In the genomic region with DNA sequence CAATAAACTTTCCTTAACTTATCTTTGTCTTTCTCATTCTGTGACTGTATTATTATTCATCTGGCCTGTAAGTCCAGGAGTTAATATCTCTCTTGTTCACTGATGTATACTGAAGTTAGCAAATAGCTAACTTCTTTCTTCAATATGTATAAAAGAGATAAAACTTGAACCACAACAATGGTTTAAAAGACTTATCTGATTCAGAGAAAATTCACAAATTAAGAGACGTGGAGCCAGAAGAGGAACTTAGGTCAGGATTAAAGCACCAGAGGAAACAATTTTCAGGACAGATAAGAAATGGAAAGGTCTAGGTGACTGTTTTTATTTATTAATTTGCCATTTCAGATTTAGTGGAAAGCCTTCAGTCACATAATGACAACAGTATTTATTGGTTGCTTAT, we compare ENCODE assay signal across 26 mouse cellular contexts.
"Had no signal": no experiment of that assay in that cellular context is flagged by ENCODE, and none has a peak within 500 bp of the region (broad histone marks: within the 10 kb centered on the region; RNA-seq: fewer than 3 reads in every experiment).

No protein-coding gene starts in this region.

- H3K9me3 ChIP-seq: embryonic facial prominence, embryonic 10.5 days; embryonic facial prominence, embryonic 12.5 days; embryonic facial prominence, embryonic 13.5 days; embryonic facial prominence, embryonic 15.5 days; forebrain, embryonic 10.5 days; forebrain, embryonic 12.5 days; forebrain, embryonic 13.5 days; forebrain, embryonic 15.5 days had no signal

- DNase-seq: cerebellum, adult 9-10 months; cerebellum, adult 9-11 months; cerebellum, postnatal 14 days; cerebellum, postnatal 25 days; cerebellum, postnatal 36 days; embryo, embryonic 11 days; forebrain, postnatal 0 days; gastrocnemius, adult 2 months; gastrocnemius, postnatal 10 days; gastrocnemius, postnatal 14 days; gastrocnemius, postnatal 25 days; gastrocnemius, postnatal 36 days; heart, adult 11 months; heart, adult 18-20 months; heart, adult 2 months had no signal

- H3K27ac ChIP-seq: embryonic facial prominence, embryonic 10.5 days; embryonic facial prominence, embryonic 12.5 days; embryonic facial prominence, embryonic 13.5 days; embryonic facial prominence, embryonic 15.5 days; forebrain, embryonic 10.5 days; forebrain, embryonic 12.5 days; forebrain, embryonic 13.5 days; forebrain, embryonic 15.5 days; gastrocnemius, adult 2 months; heart, adult 2 months had no signal

- H3K9ac ChIP-seq: embryonic facial prominence, embryonic 12.5 days; embryonic facial prominence, embryonic 13.5 days; embryonic facial prominence, embryonic 15.5 days; forebrain, embryonic 12.5 days; forebrain, embryonic 13.5 days; forebrain, embryonic 15.5 days; forebrain, postnatal 0 days had no signal

- H3K4me3 ChIP-seq: embryonic facial prominence, embryonic 10.5 days; embryonic facial prominence, embryonic 12.5 days; embryonic facial prominence, embryonic 13.5 days; embryonic facial prominence, embryonic 15.5 days; erythroblast, embryonic 14.5 days; forebrain, embryonic 10.5 days; forebrain, embryonic 12.5 days; forebrain, embryonic 13.5 days; forebrain, embryonic 15.5 days; gastrocnemius, adult 2 months; heart, adult 2 months had no signal

- H3K27me3 ChIP-seq: embryonic facial prominence, embryonic 12.5 days; embryonic facial prominence, embryonic 13.5 days; embryonic facial prominence, embryonic 15.5 days; forebrain, embryonic 12.5 days; forebrain, embryonic 13.5 days; forebrain, embryonic 15.5 days had no signal

- ATAC-seq: forebrain, embryonic 13.5 days; forebrain, embryonic 14.5 days; forebrain, embryonic 15.5 days; forebrain, embryonic 16.5 days; forebrain, postnatal 0 days had no signal

- H3K4me1 ChIP-seq: embryonic facial prominence, embryonic 10.5 days; embryonic facial prominence, embryonic 12.5 days; embryonic facial prominence, embryonic 13.5 days; embryonic facial prominence, embryonic 15.5 days; forebrain, embryonic 10.5 days; forebrain, embryonic 12.5 days; forebrain, embryonic 13.5 days; forebrain, embryonic 15.5 days had no signal

- H3K36me3 ChIP-seq: embryonic facial prominence, embryonic 10.5 days; embryonic facial prominence, embryonic 12.5 days; embryonic facial prominence, embryonic 13.5 days; embryonic facial prominence, embryonic 15.5 days; forebrain, embryonic 10.5 days; forebrain, embryonic 12.5 days; forebrain, embryonic 15.5 days had no signal
